Mouse (Mus musculus) small intestine, adult 2 months (tissue): ENCODE measurements around the gene Muc5ac.

ENCODE experiments used
- CTCF ChIP-seq: fragments of 200-500 bp; IDR thresholded peaks from 2 replicates; pipeline ENCODE4 v1.5.1; 2012; ENCODE audit warnings: low read depth, mild to moderate bottlenecking, control low read depth, inconsistent platforms, low read length, moderate library complexity, mixed read lengths; ENCODE audit not compliant: insufficient replicate concordance, insufficient read length; ENCODE audit errors: extremely low read depth
- POLR2A ChIP-seq: fragments of 200-500 bp; IDR thresholded peaks from 2 replicates; pipeline ENCODE4 v1.6.1; 2012; ENCODE audit warnings: low read depth, mild to moderate bottlenecking, control low read depth, inconsistent platforms, low read length, moderate library complexity

DNA sequence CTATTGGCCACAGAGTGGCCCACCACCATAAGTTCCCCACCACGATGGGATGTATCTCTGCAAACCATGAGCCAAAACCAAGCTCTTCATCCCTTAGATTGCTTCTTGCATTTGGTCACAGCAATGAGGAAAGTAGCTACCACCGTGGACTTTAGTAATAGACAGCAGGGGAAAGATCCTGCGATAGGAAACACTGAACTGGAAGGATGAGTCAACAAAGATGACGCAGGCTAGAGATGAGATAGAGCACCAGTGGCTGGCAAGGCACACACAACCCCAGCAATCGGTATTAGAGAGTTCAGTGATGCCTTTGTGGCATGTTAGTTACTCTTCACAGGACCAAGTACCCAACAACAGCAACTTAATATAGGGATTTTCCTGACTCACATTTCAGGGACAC is 12.6 kb upstream of the Muc5ac start:
- TF ChIP-seq POLR2A, result no peak
- no peak for TF ChIP-seq CTCF
